Comparison of ENCODE assay signal across 26 mouse cellular contexts in the genomic region with DNA sequence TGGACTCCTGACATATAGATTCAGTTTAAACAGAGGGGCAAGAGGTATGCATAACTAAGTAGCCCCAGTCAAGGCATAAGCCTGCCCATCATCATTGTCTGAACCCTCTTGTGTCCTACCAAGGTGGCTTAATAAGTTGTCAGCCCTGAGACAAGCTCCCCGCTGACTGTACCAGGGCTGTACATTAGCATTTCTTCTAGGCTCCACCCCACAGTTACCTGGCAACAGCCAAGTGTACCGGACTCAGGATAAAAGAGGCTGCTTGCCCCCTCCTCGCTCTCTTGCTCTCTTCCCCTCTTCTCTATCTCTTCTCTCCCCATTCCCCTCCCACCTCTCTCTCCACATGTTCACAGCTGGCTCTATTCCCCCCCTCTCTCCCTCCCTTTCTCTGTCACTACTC. TPM values are rescaled to one million over a fixed set of nuclear protein-coding genes. Genes with fewer than 3 reads are reported as not detected.
DNase-seq lines count a peak whose midpoint lies in the region; ATAC-seq and TF ChIP-seq lines count a peak whose summit lies in the region.
"Had no signal": no experiment of that assay in that cellular context is flagged by ENCODE, and none has a peak within 500 bp of the region (broad histone marks: within the 10 kb centered on the region; RNA-seq: fewer than 3 reads in every experiment).

No protein-coding gene starts in this region.

- H3K4me2 ChIP-seq in hindbrain, postnatal 0 days (ENCODE audit: low read depth, low read length): no peak overlapping the region
- no peak overlapping the region for H3K4me2 ChIP-seq in midbrain, embryonic 14.5 days (ENCODE audit: low read length)
- no peak overlapping the region for H3K4me2 ChIP-seq in midbrain, embryonic 15.5 days
- H3K4me2 ChIP-seq: forebrain, embryonic 13.5 days; heart, embryonic 11.5 days had no signal

- no peak overlapping the region for H3K4me3 ChIP-seq in hindbrain, postnatal 0 days (ENCODE audit: low read length)
- no peak overlapping the region for H3K4me3 ChIP-seq in hindbrain, embryonic 10.5 days
- H3K4me3 ChIP-seq in midbrain, embryonic 14.5 days (replicated peaks; ENCODE audit: low read depth, low read length): no peak overlapping the region
- H3K4me3 ChIP-seq in midbrain, embryonic 10.5 days: no peak overlapping the region
- H3K4me3 ChIP-seq in midbrain, embryonic 15.5 days: no peak overlapping the region
- H3K4me3 ChIP-seq: forebrain, embryonic 10.5 days; forebrain, embryonic 13.5 days; gastrocnemius, adult 2 months had no signal

- no peaks in the 10 kb centered on the region for H3K27me3 ChIP-seq in hindbrain, postnatal 0 days (ENCODE audit: insufficient read depth, low read length)
- no peaks in the 10 kb centered on the region for H3K27me3 ChIP-seq in hindbrain, embryonic 10.5 days (ENCODE audit: insufficient read depth, poor library complexity, severe bottlenecking)
- no peaks in the 10 kb centered on the region for H3K27me3 ChIP-seq in midbrain, embryonic 14.5 days (ENCODE audit: control insufficient read depth, insufficient read depth, low read length)
- no peaks in the 10 kb centered on the region for H3K27me3 ChIP-seq in midbrain, embryonic 10.5 days (ENCODE audit: low read depth, poor library complexity, severe bottlenecking)
- no peaks in the 10 kb centered on the region for H3K27me3 ChIP-seq in midbrain, embryonic 15.5 days (replicated peaks)
- H3K27me3 ChIP-seq: forebrain, embryonic 13.5 days had no signal

- TF ChIP-seq CTCF in hindbrain, postnatal 0 days (IDR thresholded peaks at IDR 0.05; ENCODE audit: low read depth): no peak

- H3K9me3 ChIP-seq in hindbrain, postnatal 0 days (ENCODE audit: low read length): no peaks in the 10 kb centered on the region
- no peaks in the 10 kb centered on the region for H3K9me3 ChIP-seq in hindbrain, embryonic 10.5 days
- no peaks in the 10 kb centered on the region for H3K9me3 ChIP-seq in midbrain, embryonic 14.5 days (ENCODE audit: control insufficient read depth, low read length)
- H3K9me3 ChIP-seq in midbrain, embryonic 10.5 days (replicated peaks): no peaks in the 10 kb centered on the region
- no peaks in the 10 kb centered on the region for H3K9me3 ChIP-seq in midbrain, embryonic 15.5 days
- H3K9me3 ChIP-seq: forebrain, embryonic 10.5 days; forebrain, embryonic 13.5 days had no signal

- DNase-seq in hindbrain, postnatal 0 days (ENCODE audit: low spot score): no peak
- DNase-seq in hindbrain, embryonic 10.5 days (ENCODE audit: low spot score): no peak
- peak; percentile 14 for DNase-seq in midbrain, embryonic 14.5 days
- DNase-seq in midbrain, embryonic 10.5 days (ENCODE audit: low spot score): no peak
- DNase-seq in R1 (ENCODE audit: low read depth, low spot score): peak; percentile 84
- no peak for DNase-seq in layer of hippocampus, adult 18-20 months (ENCODE audit: low spot score in 2 of 2)
- DNase-seq: adrenal gland, adult 2 months; adrenal gland, postnatal 14 days; cerebellum, adult 11 months; cerebellum, adult 2 months; cerebellum, adult 9-11 months; cerebellum, postnatal 36 days; gastrocnemius, adult 2 months; gastrocnemius, postnatal 14 days; heart, adult 11 months had no signal

- no peak overlapping the region for H3K27ac ChIP-seq in hindbrain, postnatal 0 days
- no peak overlapping the region for H3K27ac ChIP-seq in hindbrain, embryonic 10.5 days
- H3K27ac ChIP-seq in midbrain, embryonic 14.5 days (replicated peaks; ENCODE audit: low read depth, low read length): no peak overlapping the region
- no peak overlapping the region for H3K27ac ChIP-seq in midbrain, embryonic 10.5 days (replicated peaks)
- no peak overlapping the region for H3K27ac ChIP-seq in midbrain, embryonic 15.5 days
- H3K27ac ChIP-seq: forebrain, embryonic 10.5 days; forebrain, embryonic 13.5 days; gastrocnemius, adult 2 months had no signal

- peak; percentile 59 for ATAC-seq in hindbrain, postnatal 0 days
- ATAC-seq in midbrain, embryonic 14.5 days (ENCODE audit: low FRiP score, low TSS enrichment): no peak
- ATAC-seq in midbrain, embryonic 15.5 days (replicated peaks): peak; percentile 24; the same call in 1 of the 2 replicates
- ATAC-seq: CD4-positive, CD25-positive, alpha-beta regulatory T cell, adult 4 months; forebrain, embryonic 13.5 days; forebrain, embryonic 16.5 days; intestine, postnatal 0 days had no signal

- H3K4me1 ChIP-seq in hindbrain, postnatal 0 days (ENCODE audit: insufficient read depth, low read length): no peaks in the 10 kb centered on the region
- 0 out of 2 replicates have a peak, but pooled peaks cover 6% of the 10 kb centered on the region for H3K4me1 ChIP-seq in hindbrain, embryonic 10.5 days (replicated peaks)
- no peaks in the 10 kb centered on the region for H3K4me1 ChIP-seq in midbrain, embryonic 14.5 days (ENCODE audit: control insufficient read depth, insufficient read depth, low read length)
- H3K4me1 ChIP-seq in midbrain, embryonic 10.5 days: peaks cover 4% of the 10 kb centered on the region
- H3K4me1 ChIP-seq in midbrain, embryonic 15.5 days: peaks cover 3% of the 10 kb centered on the region; the same call in 1 of the 2 replicates

- 11% methylated on average over 3 of the region's 3 CpGs for WGBS in hindbrain, postnatal 0 days
- WGBS in hindbrain, embryonic 10.5 days: 42% methylated on average over 3 of the region's 3 CpGs
- WGBS in midbrain, embryonic 14.5 days: 17% methylated on average over 3 of the region's 3 CpGs
- WGBS in midbrain, embryonic 10.5 days: 44% methylated on average over 3 of the region's 3 CpGs
- 19% methylated on average over 3 of the region's 3 CpGs for WGBS in midbrain, embryonic 15.5 days

- no peak overlapping the region for H3K9ac ChIP-seq in hindbrain, postnatal 0 days (replicated peaks; ENCODE audit: low read length)
- no peak overlapping the region for H3K9ac ChIP-seq in midbrain, embryonic 14.5 days (replicated peaks; ENCODE audit: low read length)
- no peak overlapping the region for H3K9ac ChIP-seq in midbrain, embryonic 15.5 days
- H3K9ac ChIP-seq: forebrain, embryonic 13.5 days had no signal

- H3K36me3 ChIP-seq in hindbrain, postnatal 0 days (ENCODE audit: insufficient read depth, low read length): no peaks in the 10 kb centered on the region
- H3K36me3 ChIP-seq in hindbrain, embryonic 10.5 days: no peaks in the 10 kb centered on the region
- no peaks in the 10 kb centered on the region for H3K36me3 ChIP-seq in midbrain, embryonic 14.5 days (ENCODE audit: control insufficient read depth, insufficient read depth, low read length)
- H3K36me3 ChIP-seq in midbrain, embryonic 10.5 days: no peaks in the 10 kb centered on the region
- no peaks in the 10 kb centered on the region for H3K36me3 ChIP-seq in midbrain, embryonic 15.5 days (replicated peaks)
- H3K36me3 ChIP-seq: forebrain, embryonic 10.5 days had no signal

RNA-seq across cellular contexts. Expression of gene Spink2, which starts 23.6 kb away (rescaled TPM):
- total RNA-seq in hindbrain, postnatal 0 days (2014; rRNA removed): not detected in 2 replicates
- polyA plus RNA-seq in hindbrain, postnatal 0 days (2015; fragmentation: Nextera tagmentation; extraction: Ambion mirVana): 0.26 and 0.61 TPM in 2 replicates
- 0.50 and 0.52 TPM in 2 replicates for polyA plus RNA-seq in hindbrain, embryonic 10.5 days (2016; fragmentation: Nextera tagmentation; extraction: Ambion mirVana)
- polyA plus RNA-seq in midbrain, embryonic 14.5 days (2014; fragmentation: Nextera tagmentation; extraction: Ambion mirVana): 0.38 TPM in 1 of 2 replicates, not detected in the other
- polyA plus RNA-seq in midbrain, embryonic 10.5 days (2016; fragmentation: Nextera tagmentation; extraction: Ambion mirVana): 0.53 and 0.86 TPM in 2 replicates
- 0.41 TPM in 1 of 2 replicates, not detected in the other for polyA plus RNA-seq in midbrain, embryonic 15.5 days (2015; fragmentation: Nextera tagmentation; extraction: Ambion mirVana)
- not detected for total RNA-seq in layer of hippocampus, adult 18-20 months (2021)
- total RNA-seq: adrenal gland, postnatal 14 days; gastrocnemius, adult 2 months; heart, adult 8-10 months; hematopoietic stem cell, adult 5-6 weeks had no signal
- polyA plus RNA-seq: adrenal gland, adult 2 months; C2C12; CD4-positive, CD25-positive, alpha-beta regulatory T cell, adult 4 months; cerebellum, adult 2 months; cortical plate, adult 2 months had no signal

RNA-seq across cellular contexts. Expression of gene Rest, which starts 30.4 kb away (rescaled TPM):
- 9.0 and 9.1 TPM in 2 replicates for total RNA-seq in hindbrain, postnatal 0 days (2014; rRNA removed)
- polyA plus RNA-seq in hindbrain, postnatal 0 days (2015; fragmentation: Nextera tagmentation; extraction: Ambion mirVana): 4.1 and 4.4 TPM in 2 replicates
- 17.1 and 22.8 TPM in 2 replicates for polyA plus RNA-seq in hindbrain, embryonic 10.5 days (2016; fragmentation: Nextera tagmentation; extraction: Ambion mirVana)
- polyA plus RNA-seq in midbrain, embryonic 14.5 days (2014; fragmentation: Nextera tagmentation; extraction: Ambion mirVana): 5.6 and 8.4 TPM in 2 replicates
- polyA plus RNA-seq in midbrain, embryonic 10.5 days (2016; fragmentation: Nextera tagmentation; extraction: Ambion mirVana): 17.8 and 19.5 TPM in 2 replicates
- 6.4 and 6.7 TPM in 2 replicates for polyA plus RNA-seq in midbrain, embryonic 15.5 days (2015; fragmentation: Nextera tagmentation; extraction: Ambion mirVana)
- 1 to 10 TPM; 4.3 to 4.4 TPM for total RNA-seq in layer of hippocampus, adult 18-20 months (2021)

Comparison
In these comparisons a context has a peak if more than half of its experiments do, and no peak if none do; other contexts are left out.
1. DNase-seq: peak in midbrain, embryonic 14.5 days (single experiment) and R1 (single experiment); none in hindbrain, postnatal 0 days (single experiment), hindbrain, embryonic 10.5 days (single experiment), midbrain, embryonic 10.5 days (single experiment) and layer of hippocampus, adult 18-20 months (0 of 2).